Mouse (Mus musculus) heart, embryonic 11.5 days (tissue): Measurements from ENCODE around the gene Farp1. TPM values are rescaled to one million over a fixed set of nuclear protein-coding genes. Genes with fewer than 3 reads are reported as not detected.

ENCODE experiments used
- ATAC-seq: fragments of 200-750 bp; cut with Nextera tagmentation; replicated peaks from 2 replicates; pipeline ENCODE4 v1.8.0; 2017; ENCODE audit warnings: moderate library complexity; ENCODE audit not compliant: insufficient number of reproducible peaks, low FRiP score, low TSS enrichment
- H3K27ac ChIP-seq: fragments of 300-500 bp; sonication (generic); 2 replicates; pipeline ENCODE4 v1.5.1; 2014; ENCODE audit warnings: mild to moderate bottlenecking, low read depth, low read length
- H3K27me3 ChIP-seq: fragments of 300-500 bp; sonication (generic); 2 replicates; pipeline ENCODE4 v1.6.1; 2014; ENCODE audit warnings: mild to moderate bottlenecking, low read length, mixed read lengths; ENCODE audit not compliant: control insufficient read depth, insufficient read depth
- H3K36me3 ChIP-seq: fragments of 300-500 bp; sonication (generic); 2 replicates; pipeline ENCODE4 v1.6.1; 2014; ENCODE audit warnings: mild to moderate bottlenecking, low read length, moderate library complexity, mixed read lengths; ENCODE audit not compliant: control insufficient read depth, insufficient read depth
- H3K4me1 ChIP-seq: fragments of 300-500 bp; sonication (generic); 2 replicates; pipeline ENCODE4 v1.6.1; 2014; ENCODE audit warnings: low read length; ENCODE audit not compliant: control insufficient read depth, insufficient read depth
- H3K4me2 ChIP-seq: fragments of 300-500 bp; sonication (generic); 2 replicates; pipeline ENCODE4 v1.6.1; 2014; ENCODE audit warnings: mild to moderate bottlenecking, moderate library complexity
- H3K4me3 ChIP-seq: fragments of 300-500 bp; sonication (generic); 2 replicates; pipeline ENCODE4 v1.5.1; 2014; ENCODE audit warnings: low read depth, low read length
- H3K9ac ChIP-seq: fragments of 300-500 bp; sonication (generic); 2 replicates; pipeline ENCODE4 v1.6.1; 2014; ENCODE audit warnings: mild to moderate bottlenecking, low read depth, low read length, moderate library complexity
- H3K9me3 ChIP-seq: fragments of 300-500 bp; sonication (generic); replicated peaks from 2 replicates; pipeline ENCODE4 v1.6.1; 2016; ENCODE audit warnings: low read length; ENCODE audit not compliant: control insufficient read depth
- WGBS: fragments of 180-500 bp; shearing (Covaris S2); extraction: QIAGEN DNeasy Blood & Tissue Kit; methylation state at CpG from one replicate; pipeline ENCODE4 v1.1.7; 2014; ENCODE audit not compliant: insufficient replicate concordance; 5-methylcytosine and 5-hydroxymethylcytosine counted together
- polyA plus RNA-seq: library from polyadenylated mRNA; unstranded; fragments of >200 nt; fragmentation: Nextera tagmentation; extraction: Ambion mirVana; gene quantifications from 2 replicates; pipeline ENCODE4 v1.2.1, GENCODE M21; 2014

The Farp1 gene
- polyA plus RNA-seq, 1 experiment from 2014 or later = 28.1 TPM

- H3K27me3 ChIP-seq = no peaks in the 10 kb centered on the region
- H3K4me3 ChIP-seq = no peak overlapping the region
- H3K9me3 ChIP-seq = no peaks in the 10 kb centered on the region
- no peak overlapping the region for H3K27ac ChIP-seq
- 75% methylated on average over 10 of the region's 10 CpGs for WGBS
- H3K9ac ChIP-seq = no peak overlapping the region
- H3K4me1 ChIP-seq = peaks cover 17% of the 10 kb centered on the region
- H3K36me3 ChIP-seq = peaks cover 15% of the 10 kb centered on the region
- no peak for ATAC-seq
- no peak overlapping the region for H3K4me2 ChIP-seq
Measured at GRCm38 (mm10) chr14:121219226-121220039, 184.4 kb downstream of the Farp1 start.

GRCm38 (mm10) chr14:121220040-121220322 lies 185.0 kb downstream of the Farp1 start:
- peaks cover 14% of the 10 kb centered on the region for H3K4me1 ChIP-seq
- no peak for ATAC-seq
- peaks cover 15% of the 10 kb centered on the region for H3K36me3 ChIP-seq
- H3K4me2 ChIP-seq = no peak overlapping the region
- H3K27ac ChIP-seq = no peak overlapping the region
- 100% methylated on average over 1 of the region's 1 CpGs for WGBS
- H3K27me3 ChIP-seq = no peaks in the 10 kb centered on the region
- no peak overlapping the region for H3K9ac ChIP-seq
- no peak overlapping the region for H3K4me3 ChIP-seq
- H3K9me3 ChIP-seq = no peaks in the 10 kb centered on the region

GRCm38 (mm10) chr14:121220723-121221122 lies 185.7 kb downstream of the Farp1 start:
- peaks cover 20% of the 10 kb centered on the region for H3K4me1 ChIP-seq
- H3K9me3 ChIP-seq = no peaks in the 10 kb centered on the region
- H3K27ac ChIP-seq = no peak overlapping the region
- H3K9ac ChIP-seq = no peak overlapping the region
- peaks cover 15% of the 10 kb centered on the region for H3K36me3 ChIP-seq
- H3K27me3 ChIP-seq = no peaks in the 10 kb centered on the region
- 81% methylated on average over 5 of the region's 5 CpGs for WGBS
- no peak overlapping the region for H3K4me3 ChIP-seq
- no peak overlapping the region for H3K4me2 ChIP-seq
- no peak for ATAC-seq

- Histone ChIP-seq H3K4me1 (peaks cover 6% of the 10 kb centered on the region; the same call in 1 of the 2 replicates), H3K9me3 (no peaks in the 10 kb centered on the region), H3K4me2 (no peak overlapping the region), H3K36me3 (peaks cover 18% of the 10 kb centered on the region), H3K9ac (no peak overlapping the region), H3K4me3 (no peak overlapping the region), H3K27me3 (no peaks in the 10 kb centered on the region), H3K27ac (peak overlapping the region; percentile 72)
- WGBS = 34% methylated on average over 11 of the region's 11 CpGs
- ATAC-seq = no peak
Measured at GRCm38 (mm10) chr14:121225804-121226203, 190.8 kb downstream of the Farp1 start.

- Histone ChIP-seq H3K9me3 (no peaks in the 10 kb centered on the region), H3K27ac (no peak overlapping the region), H3K27me3 (no peaks in the 10 kb centered on the region), H3K9ac (no peak overlapping the region), H3K4me1 (peaks cover 6% of the 10 kb centered on the region; the same call in 1 of the 2 replicates), H3K36me3 (peaks cover 22% of the 10 kb centered on the region), H3K4me3 (no peak overlapping the region), H3K4me2 (no peak overlapping the region)
- ATAC-seq = no peak
- 79% methylated on average over 9 of the region's 9 CpGs for WGBS
Measured at GRCm38 (mm10) chr14:121229036-121229773, 194.2 kb downstream of the Farp1 start.

GRCm38 (mm10) chr14:121231232-121231631 lies 196.2 kb downstream of the Farp1 start:
- Histone ChIP-seq H3K27me3 (no peaks in the 10 kb centered on the region), H3K9ac (no peak overlapping the region)
- 92% methylated on average over 8 of the region's 8 CpGs for WGBS

GRCm38 (mm10) chr14:121234741-121235307 lies 199.8 kb downstream of the Farp1 start:
- Histone ChIP-seq H3K4me1 (no peaks in the 10 kb centered on the region), H3K27ac (no peak overlapping the region), H3K4me2 (no peak overlapping the region), H3K27me3 (no peaks in the 10 kb centered on the region), H3K4me3 (no peak overlapping the region), H3K36me3 (peaks cover 29% of the 10 kb centered on the region), H3K9me3 (no peaks in the 10 kb centered on the region), H3K9ac (no peak overlapping the region)
- ATAC-seq = no peak
- 65% methylated on average over 12 of the region's 12 CpGs for WGBS

More at GRCm38 (mm10) chr14:121231232-121231631, 196.2 kb downstream of the Farp1 start:
- peaks cover 22% of the 10 kb centered on the region for H3K36me3 ChIP-seq
- H3K9me3 ChIP-seq = no peaks in the 10 kb centered on the region
- H3K4me2 ChIP-seq = no peak overlapping the region
- no peak overlapping the region for H3K4me3 ChIP-seq
- no peak overlapping the region for H3K27ac ChIP-seq
- ATAC-seq = no peak
- H3K4me1 ChIP-seq = no peaks in the 10 kb centered on the region

- no peaks in the 10 kb centered on the region for H3K9me3 ChIP-seq
- H3K4me1 ChIP-seq = no peaks in the 10 kb centered on the region
- no peak for ATAC-seq
- H3K27me3 ChIP-seq = no peaks in the 10 kb centered on the region
- H3K4me3 ChIP-seq = no peak overlapping the region
- H3K27ac ChIP-seq = no peak overlapping the region
- no peak overlapping the region for H3K9ac ChIP-seq
- 89% methylated on average over 4 of the region's 4 CpGs for WGBS
- H3K4me2 ChIP-seq = no peak overlapping the region
- H3K36me3 ChIP-seq = peaks cover 26% of the 10 kb centered on the region
Measured at GRCm38 (mm10) chr14:121236736-121237135, 201.7 kb downstream of the Farp1 start.
